Mouse (Mus musculus): ENCODE data around the gene Casp2. TPM values are rescaled to one million over a fixed set of nuclear protein-coding genes. Genes with fewer than 3 reads are reported as not detected.

The Casp2 gene
- polyA plus RNA-seq, 1 experiment = 3.7 TPM

DNA sequence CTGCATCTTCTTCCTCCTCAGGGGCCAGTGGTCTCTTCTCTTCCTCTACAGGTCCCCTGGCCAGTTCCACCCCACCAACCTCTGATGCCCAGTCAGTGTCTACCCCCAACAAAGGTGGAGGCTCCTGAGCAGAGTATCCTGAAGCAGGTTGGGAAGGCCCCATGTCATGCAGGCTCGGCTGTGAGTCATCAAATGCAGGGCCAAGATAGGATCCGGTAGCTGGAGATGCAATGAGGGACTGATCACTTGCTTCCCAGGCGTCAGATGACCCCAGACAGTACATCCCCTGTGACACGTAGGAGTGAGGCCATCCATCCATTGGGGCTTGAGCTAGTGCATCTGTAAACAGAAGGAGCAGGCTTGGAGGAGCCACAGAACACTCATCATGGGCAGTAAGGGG lies 53.5 kb downstream of the Casp2 start:
- Histone ChIP-seq H3K27ac (replicated peaks; ENCODE audit: low read depth, low read length) (no peak overlapping the region), H3K4me3 (ENCODE audit: insufficient read depth, low read depth, low read length) (no peak overlapping the region)

DNA sequence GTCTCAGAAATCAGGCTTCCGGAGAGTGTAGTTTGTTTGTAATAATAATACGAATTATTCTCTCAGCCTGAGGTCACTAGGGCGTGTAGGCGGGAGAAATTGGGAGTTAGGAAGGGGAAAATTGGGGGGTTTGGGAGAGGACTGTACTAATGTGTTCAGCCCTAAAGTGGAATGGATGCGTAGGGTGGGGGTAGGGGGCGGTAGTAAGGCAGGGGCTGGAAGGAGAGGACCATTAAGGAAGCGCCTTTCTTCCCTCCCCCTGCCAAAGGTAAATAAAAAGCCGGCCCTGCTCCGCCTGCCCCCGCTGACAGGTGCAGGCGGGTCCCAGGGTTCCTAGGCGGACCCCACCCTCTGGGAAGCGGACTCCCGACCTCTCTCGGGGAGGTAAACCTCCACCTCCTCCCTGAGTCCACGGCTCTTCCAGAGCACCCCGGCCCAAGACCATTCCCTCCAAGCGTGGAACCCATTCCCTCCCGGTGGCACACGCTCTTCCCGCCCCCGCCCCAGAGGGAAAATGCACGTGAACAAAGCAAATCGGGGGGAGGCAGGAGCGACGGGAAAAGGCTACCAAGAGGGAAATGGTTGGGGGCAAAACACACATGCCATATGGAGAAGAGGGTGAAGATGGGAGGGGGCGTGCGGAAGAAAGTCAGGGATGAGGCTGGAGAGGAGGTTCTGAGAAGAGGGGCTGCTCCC lies 58.7 kb downstream of the Casp2 start:
- H3K4me1 ChIP-seq (ENCODE audit: control insufficient read depth, insufficient read depth, insufficient read length, low read length) = no peaks in the 10 kb centered on the region; the same call in 1 of the 2 replicates
- no peak overlapping the region for H3K27ac ChIP-seq (replicated peaks; ENCODE audit: low read depth, low read length)
- H3K4me3 ChIP-seq (ENCODE audit: insufficient read depth, low read depth, low read length) = peak overlapping the region; percentile 54

More for the DNA sequence above, 53.5 kb downstream of the Casp2 start:
- no peaks in the 10 kb centered on the region for H3K4me1 ChIP-seq (ENCODE audit: control insufficient read depth, insufficient read depth, insufficient read length, low read length)

GRCm38 (mm10) chr6:42324067-42324481 lies 59.3 kb downstream of the Casp2 start:
- H3K4me1 ChIP-seq (ENCODE audit: control insufficient read depth, insufficient read depth, insufficient read length, low read length) = no peaks in the 10 kb centered on the region; the same call in 1 of the 2 replicates
- H3K27ac ChIP-seq (replicated peaks; ENCODE audit: low read depth, low read length) = no peak overlapping the region
- peak overlapping the region; percentile 54 for H3K4me3 ChIP-seq (ENCODE audit: insufficient read depth, low read depth, low read length)

GRCm38 (mm10) chr6:42324482-42325267 lies 59.9 kb downstream of the Casp2 start, which contains the start of gene Fam131b:
TSS of gene Fam131b (minus strand) at chr6:42324643.
- no peaks in the 10 kb centered on the region; the same call in 1 of the 2 replicates for H3K4me1 ChIP-seq (ENCODE audit: control insufficient read depth, insufficient read depth, insufficient read length, low read length)
- peak within 1 kb of the TSS; percentile 54 for H3K4me3 ChIP-seq (ENCODE audit: insufficient read depth, low read depth, low read length)
- H3K27ac ChIP-seq (replicated peaks; ENCODE audit: low read depth, low read length) = no peak within 1 kb of the TSS

GRCm38 (mm10) chr6:42325268-42325609 lies 60.5 kb downstream of the Casp2 start:
- no peak overlapping the region for H3K27ac ChIP-seq (replicated peaks; ENCODE audit: low read depth, low read length)
- H3K4me3 ChIP-seq (ENCODE audit: insufficient read depth, low read depth, low read length) = peak overlapping the region; percentile 54
- no peaks in the 10 kb centered on the region; the same call in 1 of the 2 replicates for H3K4me1 ChIP-seq (ENCODE audit: control insufficient read depth, insufficient read depth, insufficient read length, low read length)

GRCm38 (mm10) chr6:42326509-42326908 lies 61.7 kb downstream of the Casp2 start:
- Histone ChIP-seq H3K4me3 (ENCODE audit: insufficient read depth, low read depth, low read length) (no peak overlapping the region), H3K4me1 (ENCODE audit: control insufficient read depth, insufficient read depth, insufficient read length, low read length) (no peaks in the 10 kb centered on the region; the same call in 1 of the 2 replicates), H3K27ac (replicated peaks; ENCODE audit: low read depth, low read length) (no peak overlapping the region)

DNA sequence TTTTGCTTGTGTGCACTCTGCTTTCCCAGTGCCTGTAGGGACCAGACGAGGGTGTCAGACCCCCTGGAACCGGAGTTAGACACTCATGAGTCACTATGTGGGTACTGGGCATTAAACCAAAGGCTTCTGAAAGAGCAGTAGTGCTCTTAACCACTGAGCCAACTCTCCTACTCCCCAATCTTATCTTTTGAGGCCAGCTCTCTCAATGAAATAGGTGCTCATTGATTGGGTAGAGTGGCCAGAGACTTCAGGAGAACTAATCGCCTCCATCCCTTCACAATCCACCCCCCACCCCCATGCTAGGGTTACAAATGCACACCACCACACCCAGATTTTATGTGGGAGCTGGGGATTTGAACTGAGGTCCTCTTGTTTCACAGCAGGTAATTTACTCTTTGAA lies 64.0 kb downstream of the Casp2 start:
- Histone ChIP-seq H3K27ac (replicated peaks; ENCODE audit: low read depth, low read length) (no peak overlapping the region), H3K4me1 (ENCODE audit: control insufficient read depth, insufficient read depth, insufficient read length, low read length) (no peaks in the 10 kb centered on the region; the same call in 1 of the 2 replicates), H3K4me3 (ENCODE audit: insufficient read depth, low read depth, low read length) (no peak overlapping the region)

DNA sequence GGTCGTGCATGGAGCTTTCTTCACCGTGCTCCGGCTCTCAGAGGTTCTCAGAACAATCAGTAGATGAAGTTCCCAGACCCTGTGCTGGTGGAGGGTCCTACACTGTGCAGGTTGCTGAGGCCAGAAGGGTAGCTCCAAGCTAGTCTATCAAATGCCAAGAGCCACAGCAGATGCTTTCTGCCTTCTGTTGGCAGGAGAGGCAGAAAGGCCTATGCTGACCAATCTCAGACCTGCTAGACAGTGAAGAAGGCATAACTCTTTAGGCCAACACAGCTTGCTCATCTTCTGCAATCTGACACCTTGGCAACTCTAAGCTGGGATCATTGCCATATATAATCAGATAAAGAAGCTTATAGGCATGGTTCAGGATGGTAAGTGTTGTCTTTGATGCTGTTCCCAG lies 65.4 kb downstream of the Casp2 start:
- Histone ChIP-seq H3K4me1 (ENCODE audit: control insufficient read depth, insufficient read depth, insufficient read length, low read length) (no peaks in the 10 kb centered on the region), H3K4me3 (ENCODE audit: insufficient read depth, low read depth, low read length) (no peak overlapping the region), H3K27ac (replicated peaks; ENCODE audit: low read depth, low read length) (no peak overlapping the region)

- no peak overlapping the region for H3K4me3 ChIP-seq (ENCODE audit: insufficient read depth, low read depth, low read length)
- H3K4me1 ChIP-seq (ENCODE audit: control insufficient read depth, insufficient read depth, insufficient read length, low read length) = no peaks in the 10 kb centered on the region
- no peak overlapping the region for H3K27ac ChIP-seq (replicated peaks; ENCODE audit: low read depth, low read length)
Observed at GRCm38 (mm10) chr6:42330946-42331345, 66.2 kb downstream of the Casp2 start.

Other genes starting within 250 kb of the Casp2 start
- not detected in 2 replicates for gene Sva, start 226.6 kb upstream of the Casp2 start, polyA plus RNA-seq (2012; ENCODE audit: insufficient read depth, insufficient read length, missing spikeins)
- not detected in 2 replicates for gene Tas2r139, start 124.0 kb upstream of the Casp2 start, polyA plus RNA-seq (2012; ENCODE audit: insufficient read depth, insufficient read length, missing spikeins)
- gene Tas2r144, start 49.7 kb upstream of the Casp2 start, polyA plus RNA-seq (2012; ENCODE audit: insufficient read depth, insufficient read length, missing spikeins) = not detected in 2 replicates
- gene Gstk1, start 19.1 kb upstream of the Casp2 start, polyA plus RNA-seq (2012; ENCODE audit: insufficient read depth, insufficient read length, missing spikeins) = 117 and 158 TPM in 2 replicates
- 1.2 and 1.7 TPM in 2 replicates for gene Tmem139, start 3.0 kb upstream of the Casp2 start, polyA plus RNA-seq (2012; ENCODE audit: insufficient read depth, insufficient read length, missing spikeins)
- 0.79 and 2.3 TPM in 2 replicates for gene Clcn1, start 21.7 kb downstream of the Casp2 start, polyA plus RNA-seq (2012; ENCODE audit: insufficient read depth, insufficient read length, missing spikeins)
- gene Fam131b, start 59.7 kb downstream of the Casp2 start, polyA plus RNA-seq (2012; ENCODE audit: insufficient read depth, insufficient read length, missing spikeins) = not detected in 2 replicates
- 16.2 and 22.0 TPM in 2 replicates for gene Zyx, start 84.6 kb downstream of the Casp2 start, polyA plus RNA-seq (2012; ENCODE audit: insufficient read depth, insufficient read length, missing spikeins)
- not detected in 2 replicates for gene Epha1, start 108.3 kb downstream of the Casp2 start, polyA plus RNA-seq (2012; ENCODE audit: insufficient read depth, insufficient read length, missing spikeins)
- gene Tas2r143, start 135.3 kb downstream of the Casp2 start, polyA plus RNA-seq (2012; ENCODE audit: insufficient read depth, insufficient read length, missing spikeins) = not detected in 2 replicates
- not detected in 2 replicates for gene Tas2r135, start 140.4 kb downstream of the Casp2 start, polyA plus RNA-seq (2012; ENCODE audit: insufficient read depth, insufficient read length, missing spikeins)
- gene Tas2r126, start 169.6 kb downstream of the Casp2 start, polyA plus RNA-seq (2012; ENCODE audit: insufficient read depth, insufficient read length, missing spikeins) = not detected in 2 replicates
- not detected in 2 replicates for gene Olfr458, start 200.2 kb downstream of the Casp2 start, polyA plus RNA-seq (2012; ENCODE audit: insufficient read depth, insufficient read length, missing spikeins)
- not detected in 2 replicates for gene Olfr457, start 211.3 kb downstream of the Casp2 start, polyA plus RNA-seq (2012; ENCODE audit: insufficient read depth, insufficient read length, missing spikeins)
- gene Olfr456, start 222.2 kb downstream of the Casp2 start, polyA plus RNA-seq (2012; ENCODE audit: insufficient read depth, insufficient read length, missing spikeins) = not detected in 2 replicates